Mouse (Mus musculus) frontal cortex, adult (tissue): ENCODE data around the gene Dhx8.

Experiments used
- ATAC-seq: cut with Nextera tagmentation; 2 replicates; pipeline ENCODE4 v1.9.2; 2017; ENCODE audit warnings: mild to moderate bottlenecking, moderate library complexity, mixed read lengths; ENCODE audit not compliant: low TSS enrichment

Gene Dhx8

GRCm38 (mm10) chr11:101732518-101733440, at the start of gene Dhx8:
TSS of gene Dhx8 (plus strand) at chr11:101732919.
- ATAC-seq = peak; percentile 98

GRCm38 (mm10) chr11:101687351-101688301, 45.1 kb upstream of the Dhx8 start:
- ATAC-seq = peak; percentile 77

GRCm38 (mm10) chr11:101689701-101690113, 43.0 kb upstream of the Dhx8 start:
- ATAC-seq = 0 out of 2 replicates have a peak, but pooled peaks have one; percentile 36

- no peak for ATAC-seq
These were observed 42.4 kb upstream of the Dhx8 start for GRCm38 (mm10) chr11:101690326-101690725.

- peak; percentile 65; the same call in 1 of the 2 replicates for ATAC-seq
These were observed 36.6 kb upstream of the Dhx8 start for GRCm38 (mm10) chr11:101695906-101696661.

- no peak for ATAC-seq
These were observed 35.4 kb upstream of the Dhx8 start for GRCm38 (mm10) chr11:101697156-101697861.

- ATAC-seq = no peak
These were observed 34.6 kb upstream of the Dhx8 start for GRCm38 (mm10) chr11:101698114-101698513.

- ATAC-seq = no peak
These were observed 33.2 kb upstream of the Dhx8 start for GRCm38 (mm10) chr11:101699556-101699955.

GRCm38 (mm10) chr11:101699991-101700390, 32.7 kb upstream of the Dhx8 start:
- no peak for ATAC-seq

GRCm38 (mm10) chr11:101700446-101700845, 32.3 kb upstream of the Dhx8 start:
- no peak; the same call in 1 of the 2 replicates for ATAC-seq

GRCm38 (mm10) chr11:101704081-101704480, 28.6 kb upstream of the Dhx8 start:
- no peak for ATAC-seq

- no peak for ATAC-seq
These were observed 25.8 kb upstream of the Dhx8 start for GRCm38 (mm10) chr11:101706764-101707448.

GRCm38 (mm10) chr11:101708482-101708881, 24.2 kb upstream of the Dhx8 start:
- ATAC-seq = no peak

- ATAC-seq = no peak
These were observed 19.9 kb upstream of the Dhx8 start for GRCm38 (mm10) chr11:101712811-101713210.

GRCm38 (mm10) chr11:101714012-101714411, 18.7 kb upstream of the Dhx8 start:
- no peak for ATAC-seq

GRCm38 (mm10) chr11:101718324-101718723, 14.4 kb upstream of the Dhx8 start:
- no peak for ATAC-seq

GRCm38 (mm10) chr11:101719986-101720520, 12.7 kb upstream of the Dhx8 start:
- ATAC-seq = no peak

GRCm38 (mm10) chr11:101725043-101725442, 7.7 kb upstream of the Dhx8 start:
- no peak for ATAC-seq

- ATAC-seq = no peak
These were observed 6.0 kb upstream of the Dhx8 start for GRCm38 (mm10) chr11:101726765-101727164.

GRCm38 (mm10) chr11:101729308-101729707, 3.4 kb upstream of the Dhx8 start:
- ATAC-seq = no peak
